Mouse (Mus musculus): ENCODE data around the gene Rbpms2.

- peak; percentile 98 for TF ChIP-seq CTCF (IDR thresholded peaks at IDR 0.05; ENCODE audit: borderline replicate concordance, insufficient read depth, low read depth, low read length)
- no peak for TF ChIP-seq POLR2A (IDR thresholded peaks at IDR 0.05; ENCODE audit: borderline replicate concordance, insufficient read depth, low read length)
These were observed 48.8 kb upstream of the Rbpms2 start for GRCm38 (mm10) chr9:65580401-65581256.
